Mouse (Mus musculus) limb, embryonic 14.5 days (tissue): ENCODE results near the gene Fbf1. TPM values are rescaled to one million over a fixed set of nuclear protein-coding genes. Genes with fewer than 3 reads are reported as not detected.

Experiments used
- ATAC-seq: fragments of 200-750 bp; cut with Nextera tagmentation; 2 replicates; pipeline ENCODE4 v1.8.0; 2017; ENCODE audit warnings: low read depth, moderate number of reproducible peaks, moderate TSS enrichment; ENCODE audit not compliant: low FRiP score
- DNase-seq: peaks from one replicate; pipeline ENCODE4 v3.0.0-alpha.2; 2015; ENCODE audit warnings: low spot score
- H3K27ac ChIP-seq: fragments of 300-500 bp; sonication (generic); replicated peaks from 2 replicates; pipeline ENCODE4 v1.5.1; 2014; ENCODE audit warnings: low read depth, mild to moderate bottlenecking, low read length, moderate library complexity, mixed read lengths
- H3K27me3 ChIP-seq: fragments of 300-500 bp; sonication (generic); 2 replicates; pipeline ENCODE4 v1.6.1; 2014; ENCODE audit warnings: low read length, mixed read lengths; ENCODE audit not compliant: control insufficient read depth, insufficient read depth
- H3K36me3 ChIP-seq: fragments of 300-500 bp; sonication (generic); 2 replicates; pipeline ENCODE4 v1.6.1; 2014; ENCODE audit warnings: mild to moderate bottlenecking, low read length, moderate library complexity, mixed read lengths; ENCODE audit not compliant: control insufficient read depth, insufficient read depth
- H3K4me1 ChIP-seq: fragments of 300-500 bp; sonication (generic); 2 replicates; pipeline ENCODE4 v1.6.1; 2014; ENCODE audit warnings: antibody characterized with exemption, low read length, mixed read lengths; ENCODE audit not compliant: control insufficient read depth, insufficient read depth
- H3K4me2 ChIP-seq: fragments of 300-500 bp; sonication (generic); replicated peaks from 2 replicates; pipeline ENCODE4 v1.6.1; 2014; ENCODE audit warnings: low read depth, mild to moderate bottlenecking, low read length, moderate library complexity; ENCODE audit not compliant: severe bottlenecking
- H3K4me3 ChIP-seq: fragments of 300-500 bp; sonication (generic); replicated peaks from 2 replicates; pipeline ENCODE4 v1.5.1; 2014; ENCODE audit warnings: low read length
- H3K9ac ChIP-seq: fragments of 300-500 bp; sonication (generic); 2 replicates; pipeline ENCODE4 v1.6.1; 2014; ENCODE audit warnings: mild to moderate bottlenecking, low read depth, low read length, moderate library complexity; ENCODE audit not compliant: severe bottlenecking
- H3K9me3 ChIP-seq: fragments of 300-500 bp; sonication (generic); 2 replicates; pipeline ENCODE4 v1.6.1; 2016; ENCODE audit warnings: low read length; ENCODE audit not compliant: control insufficient read depth
- POLR2A ChIP-seq: fragments of 200-500 bp; IDR thresholded peaks from 2 replicates; pipeline ENCODE4 v1.8.0; 2012; ENCODE audit warnings: inconsistent platforms, mild to moderate bottlenecking, moderate library complexity, borderline replicate concordance; ENCODE audit not compliant: insufficient read depth, insufficient read length; ENCODE audit errors: extremely low read depth
- WGBS: fragments of 180-500 bp; shearing (Covaris S2); extraction: QIAGEN DNeasy Blood & Tissue Kit; methylation state at CpG from one replicate; pipeline ENCODE4 v1.1.7; 2014; 5-methylcytosine and 5-hydroxymethylcytosine counted together
- polyA plus RNA-seq, 2 experiments: library from polyadenylated mRNA; depleted of rRNA in 1 of 2; stranded (reverse) in 1 of 2; unstranded in 1 of 2; fragments of >200 nt; fragmentation: Nextera tagmentation in 1 of 2; extraction: Ambion mirVana in 1 of 2; gene quantifications; 2 replicates each; pipeline versions ENCODE4 v1.2.1 to v1.2.3; 2012 to 2014

The Fbf1 gene
- polyA plus RNA-seq, 2 experiments: 26.4 to 82.6 TPM

DNA sequence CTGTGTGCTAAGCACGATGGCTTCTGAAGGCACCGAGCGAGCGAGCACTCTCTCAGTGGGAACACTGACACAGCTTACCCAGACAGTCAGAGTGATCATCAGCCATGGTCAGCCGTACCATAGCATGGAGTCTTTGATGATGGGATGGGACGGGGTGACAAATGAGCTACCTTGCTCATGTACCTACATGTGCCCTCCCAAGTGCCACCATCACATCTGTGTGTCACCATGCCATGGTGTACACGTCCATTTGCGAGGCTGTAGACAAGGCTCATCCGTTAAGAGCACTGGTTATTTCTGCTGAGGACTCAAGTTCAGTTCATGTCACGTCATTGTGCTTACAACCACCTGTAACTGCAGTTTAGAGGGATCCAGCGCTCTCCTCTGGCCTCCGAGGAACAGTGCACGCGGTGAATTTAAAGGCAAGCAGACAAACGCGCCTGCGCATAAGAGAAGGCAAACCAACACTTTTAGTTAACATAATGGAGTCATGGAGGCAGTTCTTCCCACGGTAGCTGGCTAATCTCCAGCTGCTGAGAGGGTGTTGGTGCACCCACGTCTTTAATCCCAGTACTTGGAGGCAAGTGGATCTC, 56.3 kb downstream of the Fbf1 start:
- no peak for TF ChIP-seq POLR2A
- H3K27ac ChIP-seq: no peak overlapping the region
- H3K4me3 ChIP-seq: no peak overlapping the region
- DNase-seq (no peak), ATAC-seq (no peak)
- no peaks in the 10 kb centered on the region for H3K36me3 ChIP-seq
- no peaks in the 10 kb centered on the region for H3K9me3 ChIP-seq
- 82% methylated on average over 19 of the region's 19 CpGs for WGBS
- peaks cover 46% of the 10 kb centered on the region for H3K27me3 ChIP-seq
- H3K4me1 ChIP-seq: peaks cover 22% of the 10 kb centered on the region
- H3K4me2 ChIP-seq: no peak overlapping the region
- no peak overlapping the region for H3K9ac ChIP-seq

DNA sequence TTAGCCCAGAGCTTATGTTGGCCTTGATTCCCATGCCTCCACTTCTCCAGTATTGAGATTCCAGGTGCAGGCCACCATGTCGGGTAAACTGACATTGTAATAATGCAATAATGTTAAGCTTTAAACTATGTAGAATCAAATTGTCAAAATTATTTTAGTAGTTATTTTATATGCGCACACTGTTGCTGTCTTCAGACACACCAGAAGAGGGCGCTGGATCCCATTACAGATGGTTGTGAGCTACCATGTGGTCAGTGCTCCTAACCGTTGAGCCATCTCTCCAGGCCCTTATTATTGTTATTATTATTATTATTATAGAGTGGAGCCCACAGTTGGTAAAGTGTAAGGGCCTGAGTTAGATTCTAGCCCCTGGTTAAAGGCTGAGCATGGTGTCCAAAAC, 56.9 kb downstream of the Fbf1 start:
- WGBS: 79% methylated on average over 4 of the region's 4 CpGs
- Histone ChIP-seq H3K4me2 (peak overlapping the region; percentile 69; the same call in 1 of the 2 replicates), H3K27ac (no peak overlapping the region), H3K4me3 (0 out of 2 replicates have a peak overlapping the region, but pooled peaks have one; percentile 52), H3K9ac (no peak overlapping the region), H3K4me1 (peaks cover 27% of the 10 kb centered on the region), H3K36me3 (no peaks in the 10 kb centered on the region), H3K27me3 (peaks cover 48% of the 10 kb centered on the region), H3K9me3 (no peaks in the 10 kb centered on the region)
- ATAC-seq (no peak), DNase-seq (no peak)
- TF ChIP-seq POLR2A: no peak

DNA sequence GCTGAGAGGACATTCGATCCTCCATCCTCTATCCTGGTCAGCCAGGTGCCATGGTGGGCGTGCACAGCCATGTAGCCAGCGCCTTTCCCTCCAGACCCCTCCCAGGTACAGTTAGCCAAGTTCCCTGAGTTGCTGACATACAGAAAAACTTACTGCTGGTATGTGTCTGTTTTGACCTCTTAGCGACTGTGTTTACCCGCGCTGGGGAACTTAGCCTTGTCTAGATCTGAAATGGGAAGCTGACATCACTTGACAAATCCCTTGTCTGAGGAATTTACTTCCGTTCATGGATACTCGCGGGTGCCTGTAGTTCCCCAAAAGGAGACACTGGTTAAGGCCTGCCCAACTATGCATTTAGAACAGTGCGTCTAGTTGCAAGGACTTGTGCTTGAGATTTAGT, 57.4 kb downstream of the Fbf1 start:
- peak overlapping the region; percentile 61 for H3K9ac ChIP-seq
- H3K4me1 ChIP-seq: peaks cover 28% of the 10 kb centered on the region
- peak overlapping the region; percentile 52 for H3K4me3 ChIP-seq
- 0 out of 2 replicates have a peak overlapping the region, but pooled peaks have one; percentile 3 for H3K27ac ChIP-seq
- WGBS: 25% methylated on average over 10 of the region's 10 CpGs
- peak overlapping the region; percentile 69 for H3K4me2 ChIP-seq
- DNase-seq (no peak), ATAC-seq (no peak)
- no peaks in the 10 kb centered on the region for H3K9me3 ChIP-seq
- H3K27me3 ChIP-seq: peaks cover 48% of the 10 kb centered on the region
- no peaks in the 10 kb centered on the region for H3K36me3 ChIP-seq
- no peak for TF ChIP-seq POLR2A

DNA sequence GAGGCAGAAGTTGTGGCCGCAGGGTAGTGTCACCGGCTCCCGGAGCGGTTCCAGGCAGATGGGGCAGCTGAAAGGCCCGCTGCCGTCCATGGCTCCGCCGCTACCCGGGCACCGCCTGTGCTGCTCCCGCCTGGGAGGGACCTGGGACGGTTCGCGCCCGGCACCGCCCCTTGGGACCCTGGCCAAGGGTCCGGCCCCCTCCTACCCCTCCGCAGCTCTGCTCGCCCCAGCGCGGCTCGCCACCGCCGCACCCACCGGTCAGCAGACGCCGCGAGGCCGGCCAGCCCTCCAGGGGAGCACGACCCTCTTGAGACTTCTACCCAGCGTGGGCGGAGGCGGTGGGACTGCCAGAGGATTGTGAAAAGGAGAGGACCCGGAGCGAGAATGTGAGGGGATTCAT, 57.8 kb downstream of the Fbf1 start:
- H3K27ac ChIP-seq: peak overlapping the region; percentile 46
- TF ChIP-seq POLR2A: no peak
- H3K4me3 ChIP-seq: peak overlapping the region; percentile 52
- H3K9ac ChIP-seq: peak overlapping the region; percentile 61
- no peaks in the 10 kb centered on the region for H3K36me3 ChIP-seq
- under 1% methylated on average over 21 of the region's 35 CpGs for WGBS
- ATAC-seq (peak; percentile 51; the same call in 1 of the 2 replicates), DNase-seq (no peak)
- H3K9me3 ChIP-seq: no peaks in the 10 kb centered on the region
- H3K4me2 ChIP-seq: peak overlapping the region; percentile 69
- peaks cover 28% of the 10 kb centered on the region for H3K4me1 ChIP-seq
- peaks cover 48% of the 10 kb centered on the region for H3K27me3 ChIP-seq

DNA sequence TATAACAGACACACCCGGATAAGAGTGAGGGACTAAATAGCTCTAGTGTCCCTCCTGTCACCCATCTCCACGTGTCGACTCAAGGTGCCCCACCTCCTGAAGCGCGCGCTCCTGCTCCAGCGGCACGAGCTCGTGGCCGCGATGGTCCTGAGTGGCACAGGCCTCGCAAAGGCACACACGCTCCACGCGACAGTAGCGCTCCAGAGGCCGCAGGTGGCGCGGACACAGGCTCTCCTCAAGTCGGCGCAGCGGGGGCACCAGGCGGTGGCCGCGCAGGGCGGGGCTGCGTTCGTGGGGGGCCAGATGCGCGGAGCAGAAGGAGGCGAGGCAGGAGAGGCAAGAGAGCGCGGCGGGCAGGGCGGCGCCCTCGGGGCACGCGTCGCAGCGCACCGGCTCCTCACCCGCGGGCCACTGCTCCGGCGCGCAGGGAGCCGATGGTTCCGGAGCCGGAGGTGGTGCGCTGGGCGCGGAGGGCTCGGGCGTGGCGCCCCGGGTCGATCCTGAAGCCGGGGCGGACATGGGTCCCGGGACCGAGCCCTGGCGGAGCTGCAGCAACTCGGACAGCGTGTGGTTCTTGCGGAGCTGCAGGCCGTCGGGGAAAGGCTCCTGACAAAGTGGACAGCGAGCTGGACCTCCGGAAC, 58.4 kb downstream of the Fbf1 start:
- Histone ChIP-seq H3K27me3 (peaks cover 48% of the 10 kb centered on the region), H3K27ac (peak overlapping the region; percentile 46), H3K9ac (peak overlapping the region; percentile 61), H3K4me2 (peak overlapping the region; percentile 69), H3K4me1 (peaks cover 29% of the 10 kb centered on the region), H3K36me3 (no peaks in the 10 kb centered on the region), H3K4me3 (peak overlapping the region; percentile 52), H3K9me3 (no peaks in the 10 kb centered on the region)
- no peak for TF ChIP-seq POLR2A
- ATAC-seq (no peak), DNase-seq (no peak)
- WGBS: 3% methylated on average over 65 of the region's 70 CpGs
